Mouse (Mus musculus) adrenal gland, adult 2 months (tissue): ENCODE measurements at regions not wholly inside any gene's neighbourhood (a gene's known extent, or its start where the extent isn't known, plus 50 kb on each side); places are given as distances from the start of the nearest gene placed in this dataset.
A peak's percentile ranks its signal among the peaks of the same experiment; 100 is the strongest.

Experiments
- DNase-seq: peaks from one replicate; pipeline ENCODE4 v3.0.0; 2021

DNA sequence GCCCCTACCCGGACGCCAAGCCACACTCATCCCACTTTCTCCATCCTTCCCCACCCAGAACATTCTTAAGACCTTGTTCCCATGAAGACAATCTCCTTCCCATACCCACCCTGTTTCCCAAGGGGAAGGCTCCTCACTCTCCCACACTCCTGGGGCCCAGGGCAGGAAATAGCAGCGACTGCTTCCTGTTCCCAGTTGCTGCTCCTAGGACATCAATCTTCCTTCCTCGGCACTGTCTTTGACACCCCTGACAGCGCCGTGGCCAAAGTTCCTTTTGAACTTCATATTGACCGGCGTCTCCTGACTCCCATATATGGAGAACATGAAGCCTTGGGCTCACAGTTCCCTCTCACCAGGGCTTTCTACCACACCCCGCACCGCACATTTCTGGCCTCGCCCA, 96.2 kb upstream of the Spred2 start:
- DNase-seq, result peak; percentile 12

GRCm38 (mm10) chr11:19828959-19829401, 95.2 kb upstream of the Spred2 start:
- DNase-seq, result peak; percentile 14

DNA sequence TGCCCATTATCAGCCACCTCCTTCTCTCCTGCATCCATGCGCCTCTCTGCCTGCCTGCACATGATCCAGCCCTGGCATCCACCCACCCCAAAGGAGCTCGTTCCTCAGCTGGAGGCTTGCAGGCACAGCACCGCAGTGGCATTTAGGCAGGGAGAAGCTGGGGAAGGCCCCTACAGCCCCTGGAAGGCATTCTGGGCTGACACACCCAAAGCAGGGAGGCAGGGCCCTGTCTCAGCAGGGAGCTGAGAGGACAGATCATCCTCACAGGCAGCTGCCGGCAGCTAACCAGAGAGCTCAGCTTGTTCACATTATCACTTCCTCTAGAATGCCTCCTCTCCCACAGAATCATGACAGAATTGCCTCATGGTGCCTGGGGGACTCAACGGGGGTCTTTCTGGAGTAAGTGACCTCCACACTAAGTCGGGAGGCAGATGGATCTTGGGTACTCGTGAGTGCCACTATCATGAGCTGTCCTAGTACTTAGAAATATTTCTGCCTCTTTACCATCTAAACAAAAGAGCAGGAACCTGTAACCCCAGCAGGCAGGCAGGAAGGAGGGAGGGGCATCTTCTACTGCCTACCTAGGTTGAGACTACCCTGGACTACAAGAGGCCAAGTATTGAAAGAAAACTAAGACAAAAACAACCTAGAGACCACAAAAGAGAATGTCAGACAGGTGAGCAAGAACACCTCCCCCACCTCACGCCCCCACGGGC, 94.5 kb upstream of the Spred2 start:
- no peak for DNase-seq

- peak; percentile 71 for DNase-seq
Measured at GRCm38 (mm10) chr11:19830280-19831062, 93.7 kb upstream of the Spred2 start.

GRCm38 (mm10) chr11:19834561-19834960, 89.6 kb upstream of the Spred2 start:
- peak; percentile 50 for DNase-seq

DNA sequence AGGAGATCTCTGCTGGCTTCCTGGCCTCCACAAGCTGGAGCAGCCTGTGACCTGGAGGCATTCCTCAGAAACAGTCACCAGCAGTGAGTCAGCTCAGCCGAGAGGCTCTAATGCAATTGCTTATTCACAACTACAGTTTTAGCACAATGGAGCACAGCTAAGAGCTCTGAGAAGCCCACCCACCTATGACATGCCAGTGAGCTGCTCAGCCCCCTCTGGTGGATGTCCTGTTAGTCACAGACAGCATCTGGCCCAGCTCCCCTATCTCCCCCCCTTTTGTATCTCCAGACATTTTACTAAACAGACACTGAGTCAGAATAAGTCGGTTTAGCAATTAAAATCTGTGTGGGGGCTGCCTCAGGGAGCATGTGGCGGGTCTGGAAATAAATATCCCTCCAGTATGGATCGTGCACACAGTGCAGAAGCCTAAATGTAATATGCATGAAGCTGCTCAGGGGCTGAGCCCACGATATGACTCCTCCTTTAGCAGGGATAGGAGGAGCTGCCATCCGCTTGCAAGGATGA, 88.9 kb upstream of the Spred2 start:
- peak; percentile 54 for DNase-seq

DNA sequence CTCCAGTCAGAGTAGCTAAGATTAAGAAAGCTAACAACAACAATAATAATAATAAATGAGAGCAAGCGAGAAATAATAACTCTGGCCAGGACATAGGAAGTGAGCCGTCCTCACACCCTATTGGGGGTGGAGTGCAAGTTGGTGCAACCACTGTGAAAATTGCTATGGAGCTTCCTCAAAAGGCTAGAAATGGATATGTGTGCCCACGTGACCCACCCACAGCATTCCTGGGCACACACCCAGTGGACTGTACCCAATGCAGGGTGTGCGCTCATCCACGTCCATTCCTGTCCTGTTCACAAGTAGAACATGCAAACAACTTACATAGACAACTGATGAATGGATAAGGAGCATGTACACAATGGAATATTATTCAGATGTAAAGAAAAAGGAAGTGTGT, 85.2 kb upstream of the Spred2 start:
- DNase-seq, result no peak

DNA sequence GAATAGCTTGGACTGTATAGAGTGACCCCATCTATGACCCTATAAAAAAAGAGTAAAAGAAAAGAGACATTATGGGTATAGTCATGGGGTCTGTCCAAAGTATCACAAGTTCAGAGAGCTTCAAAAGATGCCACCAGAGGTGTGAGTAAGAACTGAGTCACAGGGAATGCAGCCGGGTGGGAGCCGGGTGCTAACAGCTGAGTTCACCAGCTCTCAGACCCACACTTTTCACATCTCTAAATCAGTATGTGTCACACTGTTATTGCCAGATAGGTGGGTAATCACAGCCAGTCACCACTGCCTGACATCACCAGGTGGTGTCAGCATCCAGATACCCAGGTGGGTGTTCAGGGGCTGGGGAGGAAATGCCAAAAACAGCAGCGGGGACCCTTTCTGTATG, 81.1 kb upstream of the Spred2 start:
- no peak for DNase-seq

DNA sequence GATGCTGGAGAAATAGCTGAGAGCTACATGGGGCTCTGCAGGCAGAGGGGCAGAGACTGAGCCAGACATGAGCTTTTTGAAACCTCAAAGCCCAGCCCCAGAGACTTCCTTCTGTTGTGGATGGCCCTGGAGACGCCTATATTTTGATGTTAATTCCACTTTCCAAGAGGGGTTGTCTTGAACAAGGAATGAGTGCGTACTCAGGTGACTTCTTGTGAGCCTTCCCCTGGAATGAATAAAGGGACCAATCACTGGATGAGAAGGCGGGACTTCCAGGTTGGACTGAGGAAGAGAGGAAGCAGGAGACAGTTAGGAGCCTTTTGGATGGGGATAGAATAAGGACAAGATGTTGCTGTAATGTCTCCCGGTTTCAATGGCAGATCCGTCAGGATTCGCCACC, 76.3 kb upstream of the Spred2 start:
- no peak for DNase-seq

- DNase-seq, result peak; percentile 17
Measured at GRCm38 (mm10) chr11:19848412-19848811, 75.8 kb upstream of the Spred2 start.

DNA sequence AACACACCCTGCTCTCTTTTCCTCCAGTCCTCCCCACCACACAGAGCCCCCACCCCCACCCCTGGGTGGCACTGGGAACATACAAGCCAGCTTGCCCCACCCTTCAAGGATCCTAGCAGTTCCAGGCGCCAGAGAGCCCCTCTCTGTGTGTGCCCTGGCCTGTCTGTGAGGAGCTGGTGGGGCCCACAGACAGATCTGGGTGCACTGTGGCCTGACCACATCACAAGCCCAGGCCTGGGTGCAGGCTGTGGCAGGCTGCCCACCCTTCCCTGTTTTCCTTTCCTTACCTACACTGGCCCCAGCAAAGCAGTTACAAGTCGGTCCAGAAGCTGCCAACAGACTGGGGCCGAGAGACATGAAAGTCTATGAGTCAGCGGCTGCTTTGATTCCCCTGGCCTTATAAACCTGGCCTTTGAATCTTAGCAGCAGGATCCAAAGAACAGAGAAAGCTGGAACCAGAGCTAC, 74.8 kb upstream of the Spred2 start:
- DNase-seq, result peak; percentile 57

DNA sequence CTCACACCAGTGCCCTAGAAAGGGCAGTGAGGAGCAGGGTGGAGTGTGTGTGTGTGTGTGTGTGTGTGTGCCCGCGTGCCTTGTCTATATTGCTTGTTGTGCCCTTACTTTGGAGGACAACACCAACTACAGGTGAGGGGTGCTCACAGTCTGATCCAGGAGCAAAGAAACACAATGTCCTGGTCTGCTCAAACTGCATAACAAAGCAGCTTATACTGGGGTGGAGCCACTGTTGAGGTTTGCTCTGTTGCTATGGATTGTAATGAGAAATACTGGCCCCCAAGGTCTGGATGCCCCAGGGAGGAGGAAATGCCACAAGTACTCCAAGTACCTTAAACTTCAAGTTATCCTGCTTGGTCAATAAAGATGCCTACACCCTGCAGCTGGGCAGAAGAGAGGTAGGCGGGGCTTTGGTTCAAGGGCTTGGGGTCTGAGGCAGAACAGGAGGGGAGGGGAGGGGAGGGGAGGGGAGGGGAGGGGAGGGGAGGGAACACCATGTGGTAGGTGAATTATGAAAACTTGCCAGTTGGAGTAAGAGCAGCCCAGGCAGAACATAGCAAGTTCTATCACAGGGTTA, 74.2 kb upstream of the Spred2 start:
- DNase-seq, result no peak

DNA sequence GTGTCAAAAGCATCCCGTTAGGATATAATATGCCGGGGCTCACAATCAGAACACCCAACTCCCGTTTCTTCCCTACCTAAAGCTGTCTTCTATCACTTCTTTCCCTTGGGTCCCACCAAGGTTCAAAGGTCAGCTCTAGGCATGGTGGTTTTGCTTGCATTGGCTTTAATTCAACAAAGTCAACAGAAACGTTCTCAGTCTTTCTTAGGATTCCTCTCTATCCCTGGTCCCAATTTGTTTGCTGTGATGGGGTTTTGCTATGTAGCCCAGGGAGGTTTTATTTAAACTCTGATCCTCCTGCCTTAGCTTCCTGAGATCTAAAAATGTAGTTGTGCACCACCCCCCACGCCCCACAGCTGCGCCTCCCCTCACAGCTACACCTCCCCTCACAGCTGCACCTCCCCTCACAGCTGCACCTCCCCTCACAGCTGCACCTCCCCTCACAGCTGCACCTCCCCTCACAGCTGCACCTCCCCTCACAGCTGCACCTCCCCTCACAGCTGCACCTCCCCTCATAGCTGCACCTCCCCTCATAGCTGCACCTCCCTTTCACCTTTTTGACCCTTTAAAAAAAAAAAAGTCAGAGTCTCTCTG, 73.1 kb upstream of the Spred2 start:
- no peak for DNase-seq

DNA sequence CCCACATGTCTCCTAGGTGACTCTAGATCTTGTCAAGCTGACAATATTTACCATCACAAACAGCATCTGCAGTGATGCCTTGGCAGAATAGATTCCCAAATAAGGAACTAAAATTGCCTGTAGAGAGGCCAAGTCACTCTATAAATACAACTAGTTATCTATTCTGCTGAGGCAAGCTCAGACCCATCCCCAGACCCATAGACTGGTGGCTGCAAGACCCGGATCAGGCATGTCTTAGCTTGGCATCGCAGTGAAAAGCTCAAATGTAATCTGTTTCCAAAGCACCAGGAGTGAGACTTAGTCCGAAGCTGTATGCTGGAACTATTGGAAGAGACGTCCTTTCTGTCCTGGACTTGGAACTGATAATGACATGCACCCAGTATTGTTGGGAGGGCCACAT, 62.6 kb upstream of the Spred2 start:
- no peak for DNase-seq

DNA sequence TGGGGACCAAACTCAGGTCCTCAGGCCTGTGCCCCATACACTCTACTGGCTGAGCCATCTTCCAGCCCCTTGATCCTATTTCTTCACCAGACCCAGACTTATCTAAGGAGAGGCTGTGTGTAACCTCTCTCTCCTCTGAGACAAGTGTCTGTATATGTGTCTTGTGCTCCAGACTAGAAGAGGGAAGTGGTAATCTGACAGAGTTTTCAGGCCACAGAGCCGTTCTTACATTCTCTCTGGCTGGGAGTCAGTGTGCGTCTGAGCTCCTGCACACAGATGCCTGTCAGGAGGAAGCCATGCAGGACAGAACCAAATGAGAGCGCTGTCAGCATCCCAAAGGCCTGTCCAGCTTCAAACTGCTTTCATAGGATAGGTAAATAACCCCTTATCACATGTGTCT, 60.8 kb upstream of the Spred2 start:
- no peak for DNase-seq

DNA sequence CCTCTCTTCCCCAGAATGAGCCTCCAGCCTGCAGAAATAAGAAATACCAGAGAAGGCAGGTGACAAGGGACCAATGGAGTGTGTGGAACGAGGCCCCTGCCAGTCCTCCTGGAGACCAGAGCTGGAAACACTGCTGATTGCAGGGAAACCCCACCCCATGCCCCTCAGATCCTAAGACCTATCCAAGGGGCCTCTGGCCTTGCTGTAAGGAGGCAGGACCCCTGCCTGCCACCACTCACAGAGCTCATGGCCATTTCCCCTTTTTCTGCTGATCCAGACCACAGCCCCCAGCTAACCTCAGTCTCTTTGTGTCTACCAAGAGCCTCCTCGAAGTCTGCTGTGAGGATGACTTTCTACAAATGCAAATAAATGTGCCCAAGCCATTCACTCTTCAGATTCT, 57.9 kb upstream of the Spred2 start:
- DNase-seq, result no peak

DNA sequence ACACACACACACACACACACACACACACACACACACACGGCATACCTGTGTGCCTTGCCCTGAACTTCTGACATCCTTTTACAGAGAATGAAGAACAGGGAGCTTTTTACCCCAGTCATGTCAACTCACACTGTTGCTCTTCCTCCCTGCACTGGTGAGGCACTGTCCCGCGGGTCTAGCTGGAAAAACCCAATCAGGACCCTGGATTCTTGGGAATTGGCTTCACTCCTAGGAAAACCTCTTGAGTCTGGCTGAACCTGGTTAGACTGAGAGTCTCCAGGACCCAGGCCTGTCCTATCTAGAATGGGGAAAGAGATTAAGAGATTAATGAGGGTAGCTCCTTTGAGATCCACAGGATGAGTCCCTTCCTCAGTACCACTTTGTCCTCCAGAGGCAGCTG, 54.5 kb upstream of the Spred2 start:
- DNase-seq, result peak; percentile 10

GRCm38 (mm10) chr11:19870136-19870535, 54.0 kb upstream of the Spred2 start:
- peak; percentile 57 for DNase-seq

GRCm38 (mm10) chr11:19873796-19874195, 50.4 kb upstream of the Spred2 start:
- no peak for DNase-seq
